Mouse (Mus musculus): ENCODE results near the gene Ptpra. TPM values are rescaled to one million over a fixed set of nuclear protein-coding genes. Genes with fewer than 3 reads are reported as not detected.
"Not testable (repeated sequence)": the region's sequence is repeated elsewhere in the genome, so short reads cannot be mapped to it uniquely, and the experiment has no call there.

Gene Ptpra
- polyA plus RNA-seq, 1 experiment from 2014 or later = 403 TPM

DNA sequence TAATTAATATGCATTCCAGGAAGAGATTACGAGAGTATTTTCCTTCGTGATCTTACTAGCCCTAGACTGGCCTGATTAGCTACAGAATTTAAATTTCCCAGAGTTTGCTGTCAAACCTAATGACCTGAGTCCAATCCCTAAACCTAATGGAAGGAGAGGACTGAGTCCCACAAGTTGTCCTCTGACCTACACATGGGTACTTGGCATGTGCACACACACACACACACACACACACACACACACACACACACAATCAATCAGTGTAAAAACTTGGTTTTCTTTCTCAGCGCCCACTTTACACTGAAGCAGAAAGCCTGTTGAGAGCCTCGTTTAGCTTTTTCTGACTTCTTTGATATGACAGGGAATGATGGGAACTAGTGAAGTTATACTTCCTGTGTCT is 41.1 kb downstream of the Ptpra start:
- Histone ChIP-seq H3K4me3 (ENCODE audit: inconsistent target) (no peak overlapping the region), H3K27ac (peak overlapping the region; percentile 97), H3K79me2 (ENCODE audit: inconsistent target) (peaks cover 81% of the 10 kb centered on the region), H3K36me3 (ENCODE audit: inconsistent target) (no peaks in the 10 kb centered on the region)
- 35% methylated on average over 4 of the region's 4 CpGs for WGBS (ENCODE audit: missing documents)

DNA sequence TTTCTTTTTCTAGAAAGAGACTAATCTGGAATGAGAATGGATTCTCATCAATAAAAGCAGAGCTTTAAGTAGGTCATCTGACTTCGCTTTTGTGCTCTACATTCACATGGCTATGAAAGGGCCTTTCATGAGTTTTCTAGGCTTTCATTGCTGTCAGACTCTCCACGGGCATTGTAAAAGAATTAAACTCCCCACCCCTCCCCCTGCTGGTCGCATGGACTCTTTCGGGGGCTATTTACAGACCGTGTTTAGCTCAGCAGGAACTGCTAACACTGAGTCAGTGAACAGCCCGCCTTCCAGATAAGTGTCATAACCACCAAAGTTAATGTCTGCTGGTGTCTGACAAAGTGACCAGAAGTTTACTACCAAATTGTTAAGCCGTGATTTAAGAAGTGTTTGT is 41.5 kb downstream of the Ptpra start:
- H3K36me3 ChIP-seq (ENCODE audit: inconsistent target) = no peaks in the 10 kb centered on the region
- H3K79me2 ChIP-seq (ENCODE audit: inconsistent target) = peaks cover 81% of the 10 kb centered on the region
- WGBS (ENCODE audit: missing documents) = 14% methylated on average over 6 of the region's 7 CpGs
- H3K27ac ChIP-seq = peak overlapping the region; percentile 97
- no peak overlapping the region for H3K4me3 ChIP-seq (ENCODE audit: inconsistent target)

DNA sequence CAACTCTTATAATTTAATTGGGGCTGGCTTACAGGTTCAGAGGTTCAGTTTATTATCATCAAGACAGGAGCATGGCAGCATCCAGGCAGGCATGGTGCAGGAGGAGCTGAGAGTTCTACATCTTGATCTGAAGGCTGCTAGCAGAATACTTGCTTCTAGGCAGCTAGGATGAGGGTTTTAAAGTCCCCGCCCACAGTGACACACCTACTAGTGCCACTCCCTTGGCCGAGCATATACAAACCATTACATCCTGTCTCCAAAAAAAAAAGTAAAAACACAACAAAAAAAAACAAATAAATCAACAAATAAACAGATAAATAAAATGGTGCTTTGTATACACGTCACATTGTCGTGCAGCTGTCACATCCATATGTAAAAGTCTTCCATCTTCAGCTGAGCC is 45.0 kb downstream of the Ptpra start:
- H3K36me3 ChIP-seq (ENCODE audit: inconsistent target); H3K4me3 ChIP-seq (ENCODE audit: inconsistent target): not testable (repeated sequence)
- Histone ChIP-seq H3K79me2 (ENCODE audit: inconsistent target) (peaks cover 87% of the 10 kb centered on the region), H3K27ac (peak overlapping the region; percentile 69)
- WGBS (ENCODE audit: missing documents) = 84% methylated on average over 4 of the region's 4 CpGs

DNA sequence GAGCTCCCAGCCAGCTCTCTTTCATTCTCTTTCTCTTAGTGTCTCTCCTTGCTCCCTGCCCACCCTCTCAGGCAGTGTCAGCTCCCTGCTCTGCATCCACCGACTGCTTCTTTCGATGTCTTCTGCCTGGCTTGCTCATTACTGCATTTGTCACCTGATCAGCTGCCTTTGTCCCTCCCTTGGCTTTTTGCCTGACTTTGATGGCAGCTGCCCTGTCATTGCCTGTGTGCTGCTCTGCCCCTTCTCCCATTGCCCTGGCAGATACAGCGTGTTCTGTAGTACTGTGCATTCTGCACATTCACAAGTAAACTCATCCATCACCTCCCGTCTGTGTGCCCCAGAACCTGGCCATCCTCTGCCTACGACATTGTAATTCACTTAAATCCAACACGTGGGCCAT is 46.0 kb downstream of the Ptpra start:
- Histone ChIP-seq H3K4me3 (ENCODE audit: inconsistent target) (no peak overlapping the region), H3K36me3 (ENCODE audit: inconsistent target) (no peaks in the 10 kb centered on the region), H3K79me2 (ENCODE audit: inconsistent target) (peaks cover 92% of the 10 kb centered on the region), H3K27ac (peak overlapping the region; percentile 69)
- 59% methylated on average over 6 of the region's 6 CpGs for WGBS (ENCODE audit: missing documents)

GRCm38 (mm10) chr2:130496931-130497330 is 46.9 kb downstream of the Ptpra start:
- no peak overlapping the region for H3K4me3 ChIP-seq (ENCODE audit: inconsistent target)
- WGBS (ENCODE audit: missing documents) = 86% methylated on average over 4 of the region's 4 CpGs
- peak overlapping the region; percentile 69 for H3K27ac ChIP-seq
- no peaks in the 10 kb centered on the region for H3K36me3 ChIP-seq (ENCODE audit: inconsistent target)
- H3K79me2 ChIP-seq (ENCODE audit: inconsistent target) = peaks cover 100% of the 10 kb centered on the region

GRCm38 (mm10) chr2:130499546-130499945 is 49.5 kb downstream of the Ptpra start:
- 92% methylated on average over 3 of the region's 3 CpGs for WGBS (ENCODE audit: missing documents)
- peaks cover 100% of the 10 kb centered on the region for H3K79me2 ChIP-seq (ENCODE audit: inconsistent target)
- no peak overlapping the region for H3K4me3 ChIP-seq (ENCODE audit: inconsistent target)
- peaks cover under 1% of the 10 kb centered on the region; the same call in 1 of the 2 replicates for H3K36me3 ChIP-seq (ENCODE audit: inconsistent target)
- no peak overlapping the region for H3K27ac ChIP-seq

GRCm38 (mm10) chr2:130501556-130501955 is 51.5 kb downstream of the Ptpra start:
- Histone ChIP-seq H3K79me2 (ENCODE audit: inconsistent target) (peaks cover 100% of the 10 kb centered on the region), H3K4me3 (ENCODE audit: inconsistent target) (no peak overlapping the region), H3K27ac (peak overlapping the region; percentile 83), H3K36me3 (ENCODE audit: inconsistent target) (peaks cover 13% of the 10 kb centered on the region)
- WGBS (ENCODE audit: missing documents) = 0% methylated on average over 2 of the region's 2 CpGs

DNA sequence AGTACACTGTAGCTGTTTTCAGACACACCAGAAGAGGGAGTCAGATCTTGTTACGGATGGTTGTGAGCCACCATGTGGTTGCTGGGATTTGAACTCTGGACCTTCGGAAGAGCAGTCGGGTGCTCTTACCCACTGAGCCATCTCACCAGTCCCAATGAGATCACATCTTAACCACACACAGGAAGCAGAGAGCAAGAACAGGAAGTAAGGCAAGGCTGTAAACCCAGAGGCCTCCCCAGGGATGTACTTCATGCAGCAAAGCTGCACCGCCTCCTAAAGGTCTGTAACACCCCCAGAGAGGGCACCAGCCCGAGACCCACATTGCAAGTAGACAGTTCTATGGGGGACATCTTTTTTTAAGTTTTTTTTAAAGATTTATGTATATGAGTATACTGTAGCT is 61.5 kb downstream of the Ptpra start:
- H3K79me2 ChIP-seq (ENCODE audit: inconsistent target) = peaks cover 71% of the 10 kb centered on the region
- WGBS (ENCODE audit: missing documents) = 93% methylated on average over 3 of the region's 5 CpGs
- peaks cover 43% of the 10 kb centered on the region for H3K36me3 ChIP-seq (ENCODE audit: inconsistent target)
- H3K27ac ChIP-seq; H3K4me3 ChIP-seq (ENCODE audit: inconsistent target): not testable (repeated sequence)

- Histone ChIP-seq H3K79me2 (ENCODE audit: inconsistent target) (peaks cover 55% of the 10 kb centered on the region; the same call in 1 of the 2 replicates), H3K27ac (no peak overlapping the region), H3K36me3 (ENCODE audit: inconsistent target) (peaks cover 37% of the 10 kb centered on the region), H3K4me3 (ENCODE audit: inconsistent target) (no peak overlapping the region)
- 95% methylated on average over 8 of the region's 8 CpGs for WGBS (ENCODE audit: missing documents)
These were observed 63.8 kb downstream of the Ptpra start for GRCm38 (mm10) chr2:130513907-130514306.

GRCm38 (mm10) chr2:130515791-130516190 is 65.7 kb downstream of the Ptpra start:
- no peak overlapping the region for H3K27ac ChIP-seq
- no peak overlapping the region for H3K4me3 ChIP-seq (ENCODE audit: inconsistent target)
- H3K79me2 ChIP-seq (ENCODE audit: inconsistent target) = peaks cover 36% of the 10 kb centered on the region; the same call in 1 of the 2 replicates
- WGBS (ENCODE audit: missing documents) = 97% methylated on average over 5 of the region's 5 CpGs
- H3K36me3 ChIP-seq (ENCODE audit: inconsistent target) = peaks cover 30% of the 10 kb centered on the region

DNA sequence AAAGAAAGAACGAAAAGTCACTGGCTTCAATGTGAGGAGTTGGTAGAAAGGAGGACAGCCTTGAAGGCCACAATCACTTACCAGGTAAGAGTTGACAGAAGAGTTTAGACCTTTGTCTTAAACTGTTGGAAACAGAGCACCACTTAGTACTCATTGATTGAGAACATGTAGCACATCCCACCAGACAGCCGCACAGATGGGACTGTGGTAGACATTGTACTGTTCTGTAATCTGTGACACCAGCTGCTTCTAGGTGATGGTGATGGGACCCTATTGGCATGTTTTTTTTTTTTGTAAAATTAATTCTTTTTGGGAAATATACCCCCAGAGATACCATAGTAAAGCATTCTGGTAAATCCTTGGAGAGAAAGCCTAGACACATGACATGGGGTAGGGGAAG is 71.8 kb downstream of the Ptpra start:
- Histone ChIP-seq H3K79me2 (ENCODE audit: inconsistent target) (peaks cover 4% of the 10 kb centered on the region; the same call in 1 of the 2 replicates), H3K4me3 (ENCODE audit: inconsistent target) (no peak overlapping the region), H3K36me3 (ENCODE audit: inconsistent target) (peaks cover 49% of the 10 kb centered on the region), H3K27ac (no peak overlapping the region)
- WGBS (ENCODE audit: missing documents) = 97% methylated on average over 2 of the region's 2 CpGs

- not testable (repeated sequence) for H3K4me3 ChIP-seq (ENCODE audit: inconsistent target); H3K79me2 ChIP-seq (ENCODE audit: inconsistent target)
- peak overlapping the region; percentile 66 for H3K27ac ChIP-seq
- peaks cover 30% of the 10 kb centered on the region for H3K36me3 ChIP-seq (ENCODE audit: inconsistent target)
- WGBS (ENCODE audit: missing documents) = 70% methylated on average over 2 of the region's 4 CpGs
These were observed 75.4 kb downstream of the Ptpra start for GRCm38 (mm10) chr2:130525480-130525879.

DNA sequence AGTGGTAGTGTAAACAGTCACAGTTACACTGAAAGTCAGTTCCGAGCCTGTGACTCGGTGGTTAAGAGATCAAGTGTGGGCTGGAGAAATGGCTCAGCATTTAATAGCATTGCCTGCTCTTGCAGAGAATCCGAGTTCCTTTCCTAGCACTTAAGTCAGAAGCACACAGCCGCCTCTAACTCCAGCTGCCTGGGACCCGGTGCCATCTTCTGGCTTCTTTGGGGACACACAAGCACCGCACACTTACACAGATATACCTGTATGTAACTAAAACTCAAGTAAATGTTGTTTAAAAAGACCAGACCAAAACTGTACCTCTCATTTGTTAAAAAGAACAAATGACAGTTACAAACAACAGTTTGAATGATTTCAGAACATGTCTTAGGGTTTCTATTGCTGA is 78.4 kb downstream of the Ptpra start:
- Histone ChIP-seq H3K79me2 (ENCODE audit: inconsistent target) (no peaks in the 10 kb centered on the region), H3K36me3 (ENCODE audit: inconsistent target) (peaks cover 27% of the 10 kb centered on the region), H3K4me3 (ENCODE audit: inconsistent target) (no peak overlapping the region), H3K27ac (no peak overlapping the region)
- WGBS (ENCODE audit: missing documents) = 85% methylated on average over 6 of the region's 6 CpGs

DNA sequence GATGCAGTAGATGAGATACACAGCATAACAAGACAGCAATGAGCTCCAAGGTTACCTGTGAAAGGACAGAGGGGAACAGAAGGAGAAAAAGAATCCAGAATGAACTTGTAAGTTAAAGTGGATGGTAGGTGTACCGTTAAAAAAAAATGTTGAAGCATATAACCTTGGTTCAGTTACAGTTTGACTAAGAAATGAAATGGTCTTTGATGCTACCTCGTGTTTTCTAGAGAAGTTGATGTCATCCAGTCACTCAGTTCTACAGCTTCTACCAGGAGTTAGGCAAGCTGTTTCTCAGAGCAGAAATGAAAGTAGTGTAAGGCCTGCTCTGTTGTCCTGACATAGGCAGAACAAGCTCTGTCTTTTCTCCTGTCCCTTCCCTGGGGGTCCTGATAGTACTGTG is 79.2 kb downstream of the Ptpra start:
- no peaks in the 10 kb centered on the region for H3K79me2 ChIP-seq (ENCODE audit: inconsistent target)
- H3K4me3 ChIP-seq (ENCODE audit: inconsistent target) = no peak overlapping the region
- WGBS (ENCODE audit: missing documents) = 69% methylated on average over 2 of the region's 2 CpGs
- peaks cover 32% of the 10 kb centered on the region; the same call in 1 of the 2 replicates for H3K36me3 ChIP-seq (ENCODE audit: inconsistent target)
- peak overlapping the region; percentile 29 for H3K27ac ChIP-seq

DNA sequence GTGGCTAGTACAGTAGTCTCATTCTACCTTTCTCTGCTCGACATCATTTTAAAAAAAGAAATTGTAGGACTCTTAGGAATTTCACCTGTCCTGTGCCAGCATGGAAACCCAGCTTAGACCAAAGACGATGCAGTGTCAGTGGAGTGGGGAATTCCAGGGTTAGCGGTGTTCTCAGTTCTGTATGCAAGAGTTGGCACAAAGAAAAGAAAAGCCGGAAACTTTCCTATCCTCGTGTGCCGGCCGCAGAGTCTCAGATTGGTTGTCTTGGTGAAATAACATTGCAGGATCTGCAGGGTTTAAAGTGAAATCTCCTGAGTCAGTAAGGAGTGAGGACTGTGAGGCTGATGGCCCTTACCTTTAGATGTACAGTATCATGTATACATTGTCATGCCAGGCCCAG is 79.8 kb downstream of the Ptpra start:
- WGBS (ENCODE audit: missing documents) = 92% methylated on average over 7 of the region's 7 CpGs

GRCm38 (mm10) chr2:130532201-130532600 is 82.1 kb downstream of the Ptpra start:
- Histone ChIP-seq H3K79me2 (ENCODE audit: inconsistent target) (no peaks in the 10 kb centered on the region), H3K36me3 (ENCODE audit: inconsistent target) (peaks cover 38% of the 10 kb centered on the region), H3K4me3 (ENCODE audit: inconsistent target) (no peak overlapping the region), H3K27ac (no peak overlapping the region)
- 48% methylated on average over 2 of the region's 2 CpGs for WGBS (ENCODE audit: missing documents)

More for the DNA sequence above, 79.8 kb downstream of the Ptpra start:
- peaks cover 32% of the 10 kb centered on the region; the same call in 1 of the 2 replicates for H3K36me3 ChIP-seq (ENCODE audit: inconsistent target)
- no peak overlapping the region for H3K4me3 ChIP-seq (ENCODE audit: inconsistent target)
- H3K79me2 ChIP-seq (ENCODE audit: inconsistent target) = no peaks in the 10 kb centered on the region
- H3K27ac ChIP-seq = peak overlapping the region; percentile 29

Measured in macrophage (primary cell).